Mouse (Mus musculus) gastrocnemius, adult 18-20 months (tissue): ENCODE measurements around the gene Ttc14. TPM values are rescaled to one million over a fixed set of nuclear protein-coding genes. Genes with fewer than 3 reads are reported as not detected.

Source experiments
- DNase-seq: peaks from one replicate; pipeline ENCODE4 v3.0.0; 2021; ENCODE audit warnings: low spot score
- long read RNA-seq, 2 experiments: library from polyadenylated mRNA; stranded (forward); transcript quantifications; one replicate each; pipeline ENCODE4 v2.0.0; 2021
- total RNA-seq, 2 experiments: library from RNA; stranded (reverse); gene quantifications; 2 replicates each; pipeline ENCODE4 v1.2.3; 2021

Ttc14 gene
- 1 to 10 TPM; 8.2 to 9.4 TPM for total RNA-seq
- long read RNA-seq, experiment 1, full-length matches to known transcripts: 14 of 18 reads
- long read RNA-seq, experiment 1, partial matches to known transcripts: 1 of 18 reads
- long read RNA-seq, experiment 1, other reads (novel, unspliced or antisense): 3 of 18 reads
- long read RNA-seq, experiment 2, full-length matches to known transcripts: 9 of 14 reads
- long read RNA-seq, experiment 2, partial matches to known transcripts: 1 of 14 reads
- long read RNA-seq, experiment 2, other reads (novel, unspliced or antisense): 4 of 14 reads

DNA sequence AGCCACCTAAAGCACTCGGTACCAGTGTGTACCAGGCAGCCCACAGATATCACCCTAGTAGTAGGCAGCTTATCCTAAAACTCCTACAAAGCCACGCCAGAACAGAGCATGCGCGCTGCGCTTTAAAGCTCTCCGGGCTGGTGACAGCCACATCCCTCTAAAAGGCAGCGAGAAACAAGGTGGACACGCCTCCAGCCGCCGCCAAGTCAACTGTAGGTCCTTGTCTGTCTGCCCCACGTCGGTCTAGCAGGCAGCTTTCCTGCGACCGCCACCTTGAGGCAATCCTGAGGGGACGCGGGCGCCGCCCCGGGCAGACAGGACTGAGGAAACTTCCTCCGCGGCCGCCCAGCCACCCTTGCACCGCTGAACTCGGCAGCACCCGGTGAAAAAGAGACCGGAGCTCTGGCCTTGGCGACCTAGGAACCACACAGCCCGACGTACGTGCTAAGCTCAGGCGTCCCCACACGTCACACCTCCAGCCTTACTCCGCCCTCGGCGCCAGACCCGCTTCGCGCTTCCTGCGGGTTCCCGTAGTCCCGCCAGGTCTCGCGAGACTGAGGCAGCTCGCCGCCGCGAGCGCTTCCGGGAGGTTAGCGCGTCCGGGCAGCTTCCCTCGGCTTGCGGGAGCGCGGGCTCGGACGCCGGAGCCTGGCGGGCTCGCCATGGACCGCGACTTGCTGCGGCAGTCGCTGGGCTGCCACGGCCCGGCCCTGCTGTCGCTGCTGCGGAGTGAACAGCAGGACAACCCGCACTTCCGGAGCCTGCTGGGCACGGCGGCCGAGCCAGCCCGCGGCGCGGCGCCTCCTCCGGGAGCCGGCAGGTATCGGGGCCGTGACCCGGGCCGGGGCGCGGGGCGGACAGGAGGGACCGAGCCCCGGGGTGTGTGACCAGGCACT lies at the start of gene Ttc14:
Gene Ttc14 (plus strand): TSS at position 216 of the 896 bp plus-strand sequence.
- DNase-seq: peak; percentile 98

DNA sequence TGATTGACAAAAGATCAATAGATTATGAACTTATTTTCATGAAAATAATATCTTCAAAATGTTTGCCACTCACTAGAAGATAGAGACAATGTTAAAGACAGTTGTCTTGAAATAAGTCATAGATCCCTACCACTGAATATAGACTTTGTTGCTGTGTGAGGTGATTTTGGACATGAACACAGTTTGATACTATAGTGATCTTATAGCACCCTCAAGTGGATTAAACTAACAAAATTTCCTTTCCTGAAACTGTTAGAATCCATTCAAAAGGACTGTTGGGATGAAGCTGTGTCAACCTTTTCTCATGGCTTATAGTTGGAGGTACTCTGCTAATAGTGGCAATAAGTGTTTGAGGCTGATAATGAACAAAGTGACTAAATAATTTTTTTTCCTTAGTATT lies 8.7 kb upstream of the Ttc14 start:
- DNase-seq: no peak

DNA sequence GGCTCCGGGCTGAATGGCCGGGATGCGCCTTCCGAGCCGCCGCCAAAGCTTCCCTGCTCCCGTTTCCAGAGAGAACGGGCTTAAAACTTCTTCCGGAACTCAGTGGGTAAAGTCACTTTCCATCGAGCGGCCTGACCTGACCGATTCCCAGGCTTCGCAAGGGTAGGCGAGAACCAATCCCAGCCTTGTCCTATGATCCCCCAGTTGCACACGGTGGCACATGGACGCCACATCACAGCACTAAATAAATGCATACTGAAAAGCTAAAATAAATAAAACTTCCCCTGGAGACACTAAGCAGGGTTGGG lies 835 bp downstream of the Ttc14 start:
- no peak for DNase-seq

DNA sequence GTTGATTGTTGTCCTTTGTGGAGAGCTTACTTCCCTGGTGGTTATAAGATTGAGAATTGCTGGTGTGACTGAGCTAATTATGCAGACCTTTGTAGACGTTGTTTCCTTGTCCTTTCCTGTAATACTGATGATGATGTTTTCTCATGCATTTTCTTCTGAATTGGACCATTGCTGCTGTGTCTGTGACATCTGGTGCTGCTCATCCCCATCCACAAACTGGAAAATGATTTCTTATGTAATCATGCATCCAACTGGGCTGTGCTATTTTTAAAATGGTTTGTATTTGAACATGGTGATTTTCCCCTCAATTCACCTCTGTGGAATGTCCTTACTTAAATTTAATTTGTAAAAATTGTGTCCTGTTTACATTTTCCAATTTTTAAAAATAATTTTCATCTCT lies 7.5 kb downstream of the Ttc14 start:
- no peak for DNase-seq

DNA sequence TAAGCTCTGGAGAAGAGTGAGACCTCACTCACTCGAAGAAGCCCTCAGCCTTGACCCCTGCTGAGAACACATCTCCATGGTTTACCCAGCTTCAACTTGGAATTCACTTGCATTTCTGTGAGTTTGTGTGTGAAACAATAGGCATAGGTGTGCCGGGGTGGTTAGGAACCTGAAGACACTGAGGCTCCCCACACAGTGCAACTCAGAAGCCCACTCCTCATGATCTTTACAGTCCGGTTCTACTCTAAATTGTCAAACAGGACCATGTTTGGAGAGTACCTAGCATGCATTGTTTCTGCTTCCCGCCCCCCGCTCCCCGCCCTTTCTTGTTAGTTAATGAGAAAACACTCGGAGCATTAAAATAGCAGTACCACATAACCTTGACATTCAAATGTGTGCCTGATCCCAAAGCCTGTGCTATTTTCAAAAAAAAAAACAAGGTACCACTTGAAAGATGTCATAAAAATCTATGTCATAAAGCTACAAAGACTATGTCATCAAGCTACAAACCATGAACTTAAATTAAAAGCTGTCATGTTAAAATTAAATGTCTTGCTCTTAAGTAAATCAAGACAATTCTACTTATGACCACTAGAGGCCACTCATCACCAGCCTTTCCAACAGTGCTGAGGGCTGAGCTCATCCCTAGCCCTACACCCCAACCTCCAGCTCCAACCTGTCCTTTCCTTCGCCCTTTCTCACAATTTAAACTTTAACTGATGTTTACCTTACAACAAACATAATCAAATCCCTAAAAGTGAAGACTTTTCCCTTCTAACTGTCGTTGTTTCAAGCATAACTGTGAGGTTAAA lies 24.7 kb downstream of the Ttc14 start:
- peak; percentile 18 for DNase-seq

DNA sequence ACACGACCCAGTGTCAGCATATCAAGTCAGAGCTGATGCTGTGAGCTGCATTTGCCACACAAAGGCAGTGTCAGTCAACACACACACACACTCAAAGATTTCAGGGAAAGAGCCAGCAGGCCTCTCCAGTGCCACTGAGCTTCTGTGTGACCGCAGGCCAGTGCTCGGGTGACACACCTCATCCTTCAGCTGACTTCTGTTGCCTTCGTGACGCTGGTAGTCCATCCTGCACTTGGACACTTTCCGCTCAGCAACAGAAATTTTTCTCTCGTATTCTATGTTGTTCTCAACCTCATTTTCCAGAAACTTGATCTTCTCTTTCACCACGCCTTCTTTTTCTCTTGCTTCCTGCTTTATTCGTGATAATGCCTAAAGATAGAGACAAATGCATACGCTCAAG lies 32.7 kb downstream of the Ttc14 start:
- no peak for DNase-seq

DNA sequence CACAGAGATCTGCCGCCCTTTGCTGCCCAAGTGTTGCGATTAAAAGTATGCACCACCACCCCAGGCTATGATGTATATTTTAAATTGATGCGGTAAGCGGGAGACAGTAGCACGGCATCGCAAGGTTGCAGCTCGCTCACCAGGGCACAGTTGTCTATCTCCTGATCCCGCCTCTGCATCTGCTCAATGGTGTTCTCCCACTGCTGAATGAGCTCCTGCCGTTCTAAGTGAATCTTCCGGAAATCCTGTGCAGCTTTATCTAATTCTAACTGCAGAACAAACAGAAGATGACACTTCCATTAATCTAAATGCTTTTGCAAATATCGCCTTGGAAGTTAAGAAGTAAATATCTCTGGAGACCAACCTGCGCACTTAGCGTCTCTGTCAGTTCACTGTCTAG lies 36.9 kb downstream of the Ttc14 start:
- DNase-seq: no peak

DNA sequence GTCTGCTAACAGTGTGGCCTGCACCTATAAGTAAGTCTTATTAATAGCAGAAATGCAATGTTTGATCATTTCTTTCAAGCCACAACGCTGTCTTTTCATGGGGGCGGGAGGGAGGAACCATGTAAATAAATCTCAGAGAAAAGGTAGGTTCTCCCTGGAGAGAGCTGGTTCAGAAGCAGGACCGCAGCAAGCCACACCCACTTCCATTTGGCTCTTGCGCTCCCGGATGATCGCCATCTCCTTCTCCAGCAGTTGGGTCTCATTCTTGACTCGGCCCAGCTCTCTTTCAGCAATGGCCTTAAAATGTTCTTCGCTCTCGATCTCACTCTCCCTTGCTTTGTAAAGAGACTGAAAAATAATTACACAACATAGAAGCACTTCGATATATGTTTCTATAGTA lies 39.2 kb downstream of the Ttc14 start:
- DNase-seq: no peak

DNA sequence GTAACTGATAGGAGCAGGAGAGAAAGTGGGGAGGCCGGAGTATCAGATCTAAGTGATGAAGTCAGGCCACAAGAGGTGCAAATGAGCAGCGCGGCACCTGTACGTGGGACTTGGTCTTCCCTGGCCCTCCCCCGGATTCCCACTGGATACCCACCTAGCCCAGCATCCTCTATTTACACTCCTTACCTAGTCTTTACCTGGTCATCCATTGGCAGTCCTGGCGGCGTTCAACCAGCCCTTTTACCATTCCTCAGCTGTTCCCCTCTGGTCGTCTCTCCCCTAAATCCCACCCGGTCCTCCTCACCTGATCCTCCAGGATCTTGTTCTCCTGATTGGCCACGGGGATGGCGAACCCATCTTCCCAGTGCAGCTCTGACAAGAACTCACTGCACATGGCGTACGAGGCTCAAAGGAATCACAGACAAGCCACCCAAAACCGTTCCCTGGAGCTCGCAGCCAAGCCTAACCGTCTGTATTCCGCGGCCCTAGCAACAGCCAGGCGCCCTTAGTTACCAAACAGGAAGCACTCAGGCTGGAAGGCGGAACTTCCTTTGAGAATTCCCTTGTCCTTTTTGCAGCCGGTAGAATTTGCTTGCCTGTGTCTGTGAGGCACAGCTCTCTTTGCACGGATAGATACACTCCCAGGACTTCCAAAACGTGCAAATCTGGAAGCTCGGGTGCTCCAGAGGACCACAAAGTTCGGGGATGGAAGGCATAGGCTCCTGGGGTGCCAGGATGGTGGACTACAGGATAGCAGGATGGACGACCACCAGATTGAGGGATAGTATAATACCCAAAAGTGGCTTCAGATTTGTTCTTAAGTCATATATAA lies 44.4 kb downstream of the Ttc14 start, which contains the start of gene Ccdc39:
Gene Ccdc39 (minus strand): TSS at position 510 of the 832 bp plus-strand sequence.
- peak; percentile 65 for DNase-seq

DNA sequence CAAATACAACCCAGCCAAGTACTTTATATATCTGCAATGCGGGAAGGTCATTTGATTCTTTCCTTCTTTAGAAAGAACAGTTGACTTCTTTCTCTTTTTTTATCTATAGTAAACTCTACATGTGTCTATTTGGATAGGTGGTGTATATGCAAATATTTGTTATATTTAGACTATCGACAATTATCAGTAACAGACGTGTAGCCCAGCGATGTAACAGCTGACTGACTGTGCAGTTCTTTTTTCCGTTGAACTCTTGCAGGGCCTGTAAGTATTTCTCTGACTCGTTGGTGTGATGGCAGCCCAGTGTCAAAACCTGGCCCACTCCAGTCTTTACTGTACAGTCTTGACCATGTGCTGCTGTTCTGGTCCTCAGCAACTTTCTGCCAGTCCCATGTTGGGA lies 47.0 kb downstream of the Ttc14 start:
- no peak for DNase-seq

DNA sequence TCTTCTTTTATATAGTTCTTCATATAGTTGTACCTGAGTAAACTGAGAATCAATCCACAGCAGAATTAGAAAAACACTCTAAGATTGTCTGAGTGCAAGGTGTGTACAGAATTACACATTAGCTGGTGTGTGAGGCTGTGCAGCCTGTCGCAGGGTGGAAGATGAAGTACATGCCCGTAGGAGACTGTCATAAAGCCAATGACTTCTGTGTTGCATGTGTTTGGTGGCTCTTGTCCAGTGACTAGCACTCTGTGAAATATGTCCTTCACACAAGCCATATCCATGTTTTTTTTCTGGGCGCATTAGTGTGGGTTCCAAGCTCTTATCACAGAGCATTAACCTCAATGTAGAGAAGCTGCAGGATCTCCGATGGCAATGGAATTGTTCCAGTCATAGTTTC lies 51.2 kb downstream of the Ttc14 start:
- DNase-seq: no peak

DNA sequence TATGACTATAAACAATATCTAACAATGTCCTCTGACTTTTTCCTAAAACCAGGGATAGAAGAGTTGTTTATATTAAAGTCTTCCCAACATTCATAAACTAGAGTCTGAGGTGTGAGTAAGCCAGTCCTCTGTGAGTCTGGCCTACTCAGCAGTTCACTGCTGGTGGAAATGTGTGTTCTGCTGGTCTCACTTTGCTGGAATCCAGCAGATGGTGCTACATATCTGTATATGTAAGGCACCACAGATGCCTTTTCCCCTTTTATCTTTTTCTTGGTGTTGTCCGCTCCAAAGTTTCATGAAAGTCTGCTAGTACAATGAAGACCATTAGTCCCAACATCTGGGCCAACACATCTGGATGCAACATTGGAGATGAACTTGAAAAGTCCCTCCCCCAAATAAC lies 53.4 kb downstream of the Ttc14 start:
- no peak for DNase-seq

DNA sequence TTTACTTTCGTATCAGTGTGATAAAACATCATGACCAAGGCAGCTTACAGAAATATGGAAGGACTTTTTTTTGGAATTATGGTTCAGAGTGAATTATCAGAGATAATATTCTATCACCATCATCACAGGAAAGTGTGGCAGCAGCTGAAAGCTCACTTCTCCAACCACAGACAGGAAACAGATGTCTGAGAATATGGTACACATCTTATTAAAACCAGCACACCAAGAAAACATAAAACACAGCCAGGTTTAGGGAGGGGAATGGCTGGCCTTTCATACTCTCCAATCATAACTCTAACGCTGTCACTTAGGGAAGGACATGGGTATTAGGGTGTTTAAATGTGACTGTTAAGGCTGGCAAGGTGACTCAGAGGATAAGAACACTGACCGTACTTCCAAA lies 59.3 kb downstream of the Ttc14 start:
- no peak for DNase-seq

DNA sequence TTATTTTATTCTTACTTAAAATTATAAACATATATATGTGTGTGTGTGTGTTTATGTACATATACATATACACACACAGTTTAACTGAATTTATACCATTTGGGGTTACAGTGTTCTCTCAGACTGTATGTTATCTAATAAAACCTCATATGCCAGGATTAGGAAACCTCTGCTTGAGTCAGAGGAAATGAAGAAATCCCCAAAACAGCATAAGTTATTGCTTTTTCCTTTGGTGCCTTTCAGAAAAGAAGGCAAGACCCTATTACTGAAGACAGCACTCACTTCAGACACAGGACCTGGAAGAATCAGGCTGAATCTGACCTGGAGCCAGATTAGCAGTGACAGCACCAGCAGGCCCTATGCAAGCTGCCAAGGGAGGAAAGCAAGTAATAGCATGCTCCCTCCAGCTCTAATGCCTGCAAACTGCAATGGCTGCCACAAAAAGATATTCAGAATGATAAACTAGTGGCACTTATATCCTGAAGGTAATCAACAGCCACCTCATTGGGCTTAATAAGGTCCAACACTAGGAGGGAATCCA lies 64.4 kb downstream of the Ttc14 start:
- DNase-seq: no peak

Other genes with a start within 250 kb of the Ttc14 start
- gene Ccdc39, start 44.5 kb downstream of the Ttc14 start, total RNA-seq: under 1 TPM; 0.11 to 0.24 TPM
- 100 to 1,000 TPM; 398 to 412 TPM for gene Fxr1, start 220.1 kb downstream of the Ttc14 start, total RNA-seq